Mouse (Mus musculus): ENCODE data around the gene Mapk1. TPM values are rescaled to one million over a fixed set of nuclear protein-coding genes. Genes with fewer than 3 reads are reported as not detected.
"Not testable (repeated sequence)": the region's sequence is repeated elsewhere in the genome, so short reads cannot be mapped to it uniquely, and the experiment has no call there.

The Mapk1 gene
- polyA plus RNA-seq, 1 experiment: 254 TPM

DNA sequence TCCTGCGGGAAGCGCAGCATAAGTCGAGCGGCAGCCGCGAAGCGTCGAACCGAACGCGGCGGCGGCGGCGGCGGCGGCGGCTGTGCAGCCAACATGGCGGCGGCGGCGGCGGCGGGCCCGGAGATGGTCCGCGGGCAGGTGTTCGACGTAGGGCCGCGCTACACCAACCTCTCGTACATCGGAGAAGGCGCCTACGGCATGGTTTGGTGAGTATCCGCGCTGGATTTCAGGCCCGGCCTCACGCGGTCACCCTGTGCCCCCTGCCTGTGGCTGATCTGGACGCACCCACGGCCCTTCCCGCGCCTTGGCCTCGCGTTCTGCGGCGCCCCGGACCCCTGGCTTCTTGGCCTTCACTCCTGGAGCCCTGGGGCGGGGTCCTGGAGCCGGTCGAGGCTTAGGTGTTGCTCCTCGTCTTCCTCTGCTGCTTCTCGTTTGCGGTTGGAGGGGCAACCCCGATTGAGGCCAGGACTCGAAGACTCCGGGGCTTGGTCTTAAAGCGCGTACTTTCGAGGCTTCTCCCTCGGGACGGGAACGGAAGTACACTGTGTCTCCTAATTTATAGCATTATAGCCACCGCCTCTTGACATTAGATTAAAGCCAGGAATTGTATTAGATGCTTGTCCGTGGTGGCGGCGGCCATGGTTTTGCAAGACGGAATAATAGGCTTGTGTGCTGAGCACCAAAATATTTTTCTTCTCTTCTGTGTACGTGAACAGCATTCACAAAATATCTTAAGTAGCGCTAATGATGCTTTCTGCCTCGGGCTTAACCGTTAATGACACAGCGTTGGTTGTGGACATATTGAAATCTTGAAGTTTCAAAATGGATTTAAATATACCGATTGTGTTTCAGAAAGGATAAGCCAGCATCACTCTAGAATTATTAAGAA is 596 bp downstream of the Mapk1 start:
- H3K4me1 ChIP-seq (ENCODE audit: control insufficient read depth, insufficient read depth, low read length): peaks cover 3% of the 10 kb centered on the region; the same call in 1 of the 2 replicates
- peak overlapping the region; percentile 29; the same call in 1 of the 2 replicates for H3K27ac ChIP-seq (ENCODE audit: insufficient read depth, low read length)
- no peak for TF ChIP-seq POLR2A (IDR thresholded peaks at IDR 0.05; ENCODE audit: low read depth, low read length)
- no peak for TF ChIP-seq CTCF (IDR thresholded peaks at IDR 0.05; ENCODE audit: borderline replicate concordance, insufficient read depth, low read length)
- H3K4me3 ChIP-seq (ENCODE audit: insufficient read depth, low read length): peak overlapping the region; percentile 88

DNA sequence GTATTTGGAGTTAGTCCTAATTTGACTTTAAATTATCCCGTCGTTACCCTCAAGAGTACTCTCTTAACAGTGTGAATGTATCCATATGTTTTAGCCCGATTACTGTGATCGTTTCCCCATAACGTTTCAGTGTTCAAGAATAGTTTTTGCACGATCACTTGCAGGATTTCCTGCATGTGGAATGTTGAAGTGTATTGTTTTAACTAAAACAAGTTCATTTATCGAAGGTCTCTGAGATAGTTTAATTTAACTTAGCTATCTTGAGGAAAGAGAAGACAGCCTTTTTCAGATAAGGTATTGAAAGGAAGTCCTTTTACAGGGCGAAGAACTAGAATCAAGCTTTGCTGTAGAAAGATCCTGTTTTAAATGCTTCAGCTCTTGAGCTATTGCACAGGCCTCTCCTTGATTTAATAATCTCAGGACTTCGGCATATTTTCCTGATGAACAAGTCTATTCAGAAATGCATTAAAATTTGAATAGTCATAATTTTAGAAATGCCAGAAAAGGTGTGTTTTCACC is 1.3 kb downstream of the Mapk1 start:
- Histone ChIP-seq H3K27ac (ENCODE audit: insufficient read depth, low read length) (no peak overlapping the region), H3K4me1 (ENCODE audit: control insufficient read depth, insufficient read depth, low read length) (peaks cover 3% of the 10 kb centered on the region; the same call in 1 of the 2 replicates), H3K4me3 (ENCODE audit: insufficient read depth, low read length) (peak overlapping the region; percentile 88)
- TF ChIP-seq CTCF (IDR thresholded peaks at IDR 0.05; ENCODE audit: borderline replicate concordance, insufficient read depth, low read length) (no peak), POLR2A (IDR thresholded peaks at IDR 0.05; ENCODE audit: low read depth, low read length) (no peak)

DNA sequence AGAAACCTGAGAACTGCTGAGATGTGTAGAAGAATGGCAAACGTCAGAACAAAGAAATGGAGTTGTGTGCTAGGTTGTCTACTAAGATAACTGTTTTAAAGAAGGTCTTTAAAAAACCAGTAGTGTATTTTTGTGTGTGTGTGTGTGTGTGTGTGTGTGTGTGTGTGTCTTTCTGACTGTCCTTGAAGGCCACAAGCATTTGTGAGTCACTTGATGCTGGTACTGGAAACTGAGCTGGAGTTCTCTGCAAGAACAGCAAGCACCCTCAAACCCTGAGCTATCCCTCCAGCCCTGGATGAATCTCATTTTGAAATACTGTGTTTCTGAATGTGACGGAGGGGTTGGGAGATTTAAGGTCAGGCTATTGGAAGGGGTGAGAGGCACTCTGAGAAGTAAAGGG is 4.1 kb downstream of the Mapk1 start:
- TF ChIP-seq POLR2A (IDR thresholded peaks at IDR 0.05; ENCODE audit: low read depth, low read length) (no peak), CTCF (IDR thresholded peaks at IDR 0.05; ENCODE audit: borderline replicate concordance, insufficient read depth, low read length) (no peak)
- no peak overlapping the region for H3K27ac ChIP-seq (ENCODE audit: insufficient read depth, low read length)
- H3K4me1 ChIP-seq (ENCODE audit: control insufficient read depth, insufficient read depth, low read length): peaks cover 12% of the 10 kb centered on the region
- H3K4me3 ChIP-seq (ENCODE audit: insufficient read depth, low read length): no peak overlapping the region

DNA sequence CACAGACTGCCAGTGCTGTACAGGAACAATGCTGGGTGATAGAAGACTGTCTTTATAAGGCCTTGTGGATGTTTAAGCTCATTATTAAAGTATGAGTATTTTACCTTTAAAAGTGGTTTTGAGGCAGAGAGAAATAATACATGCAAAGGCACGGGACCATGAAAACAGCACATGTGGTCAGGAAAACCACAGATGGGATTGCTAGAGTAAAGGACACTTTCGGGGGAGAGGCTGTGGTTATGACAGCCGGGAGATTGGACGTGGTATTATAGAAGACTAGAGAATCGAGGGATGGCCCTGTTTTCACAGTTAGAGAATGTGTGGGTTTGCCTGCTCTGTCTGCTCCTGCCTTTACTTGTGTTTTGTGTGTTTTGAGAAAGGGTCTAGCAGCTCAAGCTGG is 5.7 kb downstream of the Mapk1 start:
- TF ChIP-seq POLR2A (IDR thresholded peaks at IDR 0.05; ENCODE audit: low read depth, low read length) (no peak), CTCF (IDR thresholded peaks at IDR 0.05; ENCODE audit: borderline replicate concordance, insufficient read depth, low read length) (no peak)
- Histone ChIP-seq H3K27ac (ENCODE audit: insufficient read depth, low read length) (no peak overlapping the region), H3K4me1 (ENCODE audit: control insufficient read depth, insufficient read depth, low read length) (peaks cover 12% of the 10 kb centered on the region), H3K4me3 (ENCODE audit: insufficient read depth, low read length) (no peak overlapping the region)

DNA sequence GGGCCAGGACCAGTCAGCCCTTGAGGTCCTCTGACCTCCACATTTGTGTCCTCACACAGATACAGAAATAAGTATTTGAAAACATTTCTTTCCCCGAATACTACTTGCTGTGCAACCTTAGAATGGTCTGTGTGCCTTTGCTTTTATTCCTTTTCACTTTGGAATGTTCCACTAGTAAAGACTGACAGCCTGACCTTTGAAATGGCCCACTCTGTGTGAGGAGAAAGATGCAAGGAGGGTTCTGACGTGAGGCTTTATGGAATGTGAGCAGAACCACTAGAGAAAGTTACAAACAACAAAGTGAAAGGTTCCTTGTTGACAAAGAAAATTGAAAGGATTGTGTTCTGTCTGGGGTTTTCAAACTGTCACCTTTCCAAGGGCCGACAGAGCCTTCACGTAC is 6.8 kb downstream of the Mapk1 start:
- Histone ChIP-seq H3K4me1 (ENCODE audit: control insufficient read depth, insufficient read depth, low read length) (peaks cover 12% of the 10 kb centered on the region), H3K4me3 (ENCODE audit: insufficient read depth, low read length) (no peak overlapping the region), H3K27ac (ENCODE audit: insufficient read depth, low read length) (no peak overlapping the region)
- TF ChIP-seq POLR2A (IDR thresholded peaks at IDR 0.05; ENCODE audit: low read depth, low read length) (no peak), CTCF (IDR thresholded peaks at IDR 0.05; ENCODE audit: borderline replicate concordance, insufficient read depth, low read length) (no peak)

DNA sequence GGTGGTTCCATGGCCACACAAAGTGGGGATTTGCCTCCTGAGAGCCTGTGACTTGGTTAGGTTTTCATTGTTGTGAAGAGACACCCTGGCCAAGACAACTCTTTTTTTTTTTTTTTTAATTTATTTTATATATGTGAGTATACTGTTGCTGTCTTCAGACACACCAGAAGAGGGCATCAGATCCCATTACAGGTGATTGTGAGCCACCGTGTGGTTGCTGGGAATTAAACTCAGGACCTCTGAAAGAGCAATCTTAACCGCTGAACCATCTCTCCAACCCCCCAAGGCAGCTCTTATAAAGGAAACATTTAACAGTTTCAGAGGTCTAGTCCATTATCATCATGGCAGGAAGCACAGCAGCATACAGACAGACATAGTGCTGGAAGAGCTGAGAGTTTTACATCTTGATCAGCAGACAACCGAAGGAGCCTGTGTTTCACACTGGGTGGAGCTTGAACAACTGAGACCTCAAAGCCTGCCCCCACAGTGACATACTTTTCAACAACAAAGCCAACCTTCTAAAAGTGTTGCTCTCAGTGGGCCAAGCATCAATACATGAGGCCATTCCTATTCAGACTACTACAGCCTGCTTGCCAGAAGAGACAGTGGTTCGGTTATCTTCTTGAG is 11.4 kb downstream of the Mapk1 start:
- Histone ChIP-seq H3K27ac (ENCODE audit: insufficient read depth, low read length) (no peak overlapping the region), H3K4me1 (ENCODE audit: control insufficient read depth, insufficient read depth, low read length) (peaks cover 9% of the 10 kb centered on the region), H3K4me3 (ENCODE audit: insufficient read depth, low read length) (no peak overlapping the region)
- TF ChIP-seq POLR2A (IDR thresholded peaks at IDR 0.05; ENCODE audit: low read depth, low read length): no peak
- no peak for TF ChIP-seq CTCF (IDR thresholded peaks at IDR 0.05; ENCODE audit: borderline replicate concordance, insufficient read depth, low read length)

DNA sequence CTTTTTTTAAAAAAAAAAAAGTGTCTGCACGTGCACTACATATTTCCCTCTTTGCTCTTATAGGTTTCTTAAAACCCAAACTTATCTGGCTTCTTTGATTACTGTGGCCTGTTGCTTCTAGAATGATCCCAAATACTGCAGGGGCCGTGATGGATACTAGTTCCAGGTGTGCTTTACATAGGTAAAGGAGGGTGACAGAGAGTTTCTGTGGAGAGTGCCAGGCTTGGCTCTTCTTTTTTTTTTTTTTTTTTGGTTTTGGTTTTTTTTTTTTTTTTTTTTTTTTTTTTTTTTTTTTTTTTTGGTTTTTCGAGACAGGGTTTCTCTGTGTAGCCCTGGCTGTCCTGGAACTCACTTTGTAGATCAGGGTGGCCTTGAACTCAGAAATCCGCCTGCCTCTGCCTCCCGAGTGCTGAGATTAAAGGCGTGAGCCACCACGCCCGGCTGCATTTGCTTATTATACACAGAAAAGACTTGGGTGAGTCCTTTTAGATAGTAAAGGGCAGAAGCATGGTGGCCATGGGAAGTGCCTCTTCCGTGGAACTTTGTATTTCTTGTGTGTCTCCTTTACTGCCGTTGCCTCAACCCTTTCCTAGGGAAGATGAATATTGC is 13.0 kb downstream of the Mapk1 start:
- H3K27ac ChIP-seq (ENCODE audit: insufficient read depth, low read length); H3K4me1 ChIP-seq (ENCODE audit: control insufficient read depth, insufficient read depth, low read length); H3K4me3 ChIP-seq (ENCODE audit: insufficient read depth, low read length): not testable (repeated sequence)

GRCm38 (mm10) chr16:17001109-17001508 is 17.9 kb downstream of the Mapk1 start:
- TF ChIP-seq POLR2A (IDR thresholded peaks at IDR 0.05; ENCODE audit: low read depth, low read length): no peak
- TF ChIP-seq CTCF (IDR thresholded peaks at IDR 0.05; ENCODE audit: borderline replicate concordance, insufficient read depth, low read length): no peak
- Histone ChIP-seq H3K4me1 (ENCODE audit: control insufficient read depth, insufficient read depth, low read length) (no peaks in the 10 kb centered on the region), H3K27ac (ENCODE audit: insufficient read depth, low read length) (no peak overlapping the region)

DNA sequence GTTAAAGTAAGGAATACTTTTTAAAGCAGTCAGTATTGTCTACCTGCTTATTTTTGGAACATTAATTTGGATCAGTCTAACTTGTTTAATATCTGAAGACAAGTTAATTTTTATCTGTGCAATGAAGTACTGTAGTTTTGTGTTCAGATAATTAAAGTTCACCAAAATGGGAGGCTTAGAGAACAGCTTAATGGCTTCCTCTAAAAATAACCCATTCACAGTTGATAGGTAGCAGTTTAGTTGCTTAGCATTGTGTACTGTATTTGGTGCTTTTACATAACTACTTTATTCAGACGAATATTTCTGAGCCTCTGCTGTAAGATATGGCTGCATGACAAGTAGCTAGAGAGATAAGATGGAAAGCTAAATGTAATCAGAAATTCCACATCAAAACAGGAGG is 23.9 kb downstream of the Mapk1 start:
- no peak overlapping the region for H3K27ac ChIP-seq (ENCODE audit: insufficient read depth, low read length)
- TF ChIP-seq POLR2A (IDR thresholded peaks at IDR 0.05; ENCODE audit: low read depth, low read length) (no peak), CTCF (IDR thresholded peaks at IDR 0.05; ENCODE audit: borderline replicate concordance, insufficient read depth, low read length) (no peak)
- no peaks in the 10 kb centered on the region for H3K4me1 ChIP-seq (ENCODE audit: control insufficient read depth, insufficient read depth, low read length)
- no peak overlapping the region for H3K4me3 ChIP-seq (ENCODE audit: insufficient read depth, low read length)

More at GRCm38 (mm10) chr16:17001109-17001508, 17.9 kb downstream of the Mapk1 start:
- no peak overlapping the region for H3K4me3 ChIP-seq (ENCODE audit: insufficient read depth, low read length)

Measured in embryonic fibroblast, embryonic 13.5 days (primary cell).